Mouse (Mus musculus): Measurements from ENCODE around the gene 4931422A03Rik. TPM values are rescaled to one million over a fixed set of nuclear protein-coding genes. Genes with fewer than 3 reads are reported as not detected.
"Not testable (repeated sequence)": the region's sequence is repeated elsewhere in the genome, so short reads cannot be mapped to it uniquely, and the experiment has no call there.

4931422A03Rik gene
- polyA plus RNA-seq, 1 experiment from 2014 or later, result 2.0 TPM

DNA sequence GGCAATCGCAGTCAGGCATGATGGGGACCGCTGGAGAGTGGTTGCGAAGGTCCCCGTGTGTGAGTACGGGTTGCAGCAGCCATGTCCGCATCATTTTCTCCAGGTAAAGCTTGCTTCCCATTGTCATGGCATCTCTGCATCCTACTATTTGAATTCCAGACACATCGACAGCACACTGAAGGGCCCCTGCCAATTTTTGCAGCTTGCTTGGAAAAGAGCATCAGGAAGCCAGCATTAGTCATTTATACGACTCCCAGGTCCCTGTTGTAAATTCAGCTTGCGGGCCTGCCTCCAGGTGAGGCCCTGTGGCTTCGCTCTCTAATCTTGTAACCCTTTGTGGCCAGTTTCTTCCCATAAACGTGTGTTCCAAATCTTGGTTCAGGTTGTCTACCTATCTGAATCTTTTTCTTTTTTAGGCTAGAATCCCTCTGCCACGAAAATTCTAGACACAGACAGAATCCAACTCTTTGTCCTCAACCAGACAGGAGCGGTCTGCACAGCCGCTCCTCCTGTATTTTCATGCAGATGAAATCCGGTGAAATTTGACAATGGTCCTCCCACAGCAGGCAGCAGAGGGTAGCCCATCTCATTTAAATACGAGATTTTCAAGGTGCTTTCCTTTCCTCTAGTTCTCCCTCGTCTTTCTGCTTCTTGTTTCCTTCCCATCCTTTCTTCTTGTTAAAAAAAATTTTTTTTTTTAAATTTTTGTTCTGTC is 35.4 kb downstream of the 4931422A03Rik start:
- H3K9ac ChIP-seq (replicated peaks; ENCODE audit: low read length), result no peak overlapping the region
- no peaks in the 10 kb centered on the region for H3K4me1 ChIP-seq (ENCODE audit: insufficient read depth, low read length)
- no peak overlapping the region for H3K27ac ChIP-seq (ENCODE audit: low read length)
- 28% methylated on average over 17 of the region's 17 CpGs for WGBS
- H3K27me3 ChIP-seq (ENCODE audit: insufficient read depth, low read length), result peaks cover 7% of the 10 kb centered on the region; the same call in 1 of the 2 replicates
- H3K9me3 ChIP-seq (ENCODE audit: low read length), result no peaks in the 10 kb centered on the region
- no peaks in the 10 kb centered on the region for H3K36me3 ChIP-seq (ENCODE audit: insufficient read depth, low read length)
- no peak overlapping the region for H3K4me2 ChIP-seq (replicated peaks; ENCODE audit: low read depth, low read length)
- no peak overlapping the region for H3K4me3 ChIP-seq (ENCODE audit: low read length)
- ATAC-seq (ENCODE audit: low FRiP score, low TSS enrichment), result no peak

DNA sequence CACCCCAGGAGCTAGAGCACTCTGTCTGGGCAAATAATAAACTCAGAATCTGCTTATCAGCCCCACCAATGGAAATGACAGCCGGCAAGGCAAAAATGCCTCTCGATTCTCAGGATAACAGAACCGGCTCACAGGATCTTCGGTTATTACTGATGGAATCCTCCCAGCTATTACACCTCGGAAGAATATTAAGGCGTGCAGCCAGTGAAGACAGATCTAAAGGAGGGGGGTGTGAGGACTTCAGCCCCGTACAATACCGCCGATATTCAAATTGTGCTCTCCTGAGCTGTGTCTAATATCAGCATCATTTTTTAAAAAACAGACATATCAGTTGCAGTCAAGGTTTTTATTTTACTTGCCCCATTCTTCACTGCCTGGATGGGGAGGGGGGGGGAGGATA is 36.0 kb downstream of the 4931422A03Rik start:
- Histone ChIP-seq H3K4me3 (ENCODE audit: low read length) (no peak overlapping the region), H3K9me3 (ENCODE audit: low read length) (no peaks in the 10 kb centered on the region), H3K4me1 (ENCODE audit: insufficient read depth, low read length) (no peaks in the 10 kb centered on the region), H3K27ac (ENCODE audit: low read length) (no peak overlapping the region), H3K36me3 (ENCODE audit: insufficient read depth, low read length) (no peaks in the 10 kb centered on the region), H3K4me2 (replicated peaks; ENCODE audit: low read depth, low read length) (no peak overlapping the region), H3K27me3 (ENCODE audit: insufficient read depth, low read length) (peaks cover 7% of the 10 kb centered on the region; the same call in 1 of the 2 replicates), H3K9ac (replicated peaks; ENCODE audit: low read length) (no peak overlapping the region)
- WGBS, result 76% methylated on average over 9 of the region's 9 CpGs
- no peak for ATAC-seq (ENCODE audit: low FRiP score, low TSS enrichment)

DNA sequence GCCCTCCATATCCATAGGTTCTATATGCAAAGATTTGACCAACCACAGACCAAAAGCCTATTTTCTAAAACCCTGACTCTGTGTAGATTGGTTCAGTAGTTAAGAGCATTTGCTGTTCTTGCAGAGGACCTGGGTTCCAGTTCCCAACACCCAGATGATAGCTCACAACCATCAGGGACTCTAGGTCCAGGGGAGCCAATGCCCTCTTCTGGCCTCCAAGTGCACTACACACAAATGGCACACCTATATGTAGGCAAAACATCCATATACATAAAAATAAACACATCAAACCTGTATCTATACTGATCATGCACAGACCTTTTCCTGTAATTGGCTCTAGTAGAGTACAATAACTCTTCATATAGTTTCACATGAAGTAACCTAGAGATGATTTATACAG is 36.9 kb downstream of the 4931422A03Rik start:
- H3K4me2 ChIP-seq (replicated peaks; ENCODE audit: low read depth, low read length), result no peak overlapping the region
- H3K9me3 ChIP-seq (ENCODE audit: low read length), result 0 out of 2 replicates have a peak, but pooled peaks cover 2% of the 10 kb centered on the region
- H3K27ac ChIP-seq (ENCODE audit: low read length), result no peak overlapping the region
- peaks cover 7% of the 10 kb centered on the region; the same call in 1 of the 2 replicates for H3K27me3 ChIP-seq (ENCODE audit: insufficient read depth, low read length)
- ATAC-seq (ENCODE audit: low FRiP score, low TSS enrichment), result no peak
- H3K9ac ChIP-seq (replicated peaks; ENCODE audit: low read length), result no peak overlapping the region
- H3K4me1 ChIP-seq (ENCODE audit: insufficient read depth, low read length), result no peaks in the 10 kb centered on the region
- no peaks in the 10 kb centered on the region for H3K36me3 ChIP-seq (ENCODE audit: insufficient read depth, low read length)
- no peak overlapping the region for H3K4me3 ChIP-seq (ENCODE audit: low read length)

DNA sequence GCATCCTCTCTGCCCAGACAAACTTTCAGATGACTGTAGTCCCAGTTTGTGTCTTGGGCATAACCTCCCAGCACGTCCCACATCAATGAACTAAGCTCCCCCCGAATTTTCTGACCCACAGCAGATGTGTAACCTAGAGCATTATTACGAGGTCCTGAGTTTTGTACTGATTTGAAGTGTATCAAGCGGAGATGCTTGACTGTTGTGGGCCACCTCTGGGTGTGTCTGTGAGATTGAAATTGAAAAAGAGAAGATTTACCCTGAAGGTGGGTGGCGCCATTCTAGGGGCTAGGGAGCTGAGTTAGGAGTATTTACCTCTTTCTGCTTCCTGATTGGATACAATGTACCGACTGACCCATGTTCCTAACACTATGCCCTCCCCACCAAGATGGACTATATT is 38.4 kb downstream of the 4931422A03Rik start:
- WGBS, result 96% methylated on average over 6 of the region's 6 CpGs

DNA sequence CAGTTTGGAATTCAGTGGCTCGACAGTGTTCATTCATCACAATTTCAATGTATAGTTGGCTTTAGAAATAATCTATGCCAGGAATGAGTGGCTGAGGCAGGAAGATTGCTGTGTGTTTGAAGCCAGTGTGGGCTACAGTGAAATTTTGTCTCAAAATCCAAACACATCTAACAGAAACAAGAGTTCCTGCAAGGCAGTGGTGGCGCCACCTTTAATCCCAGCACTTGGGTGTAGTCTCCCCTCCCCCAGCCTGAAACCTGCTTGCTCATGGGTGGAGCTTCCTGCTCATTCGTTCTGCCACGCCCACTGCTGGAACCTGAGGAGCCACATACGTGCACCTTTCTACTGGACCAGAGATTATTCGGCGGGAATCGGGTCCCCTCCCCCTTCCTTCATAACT is 40.6 kb downstream of the 4931422A03Rik start:
- not testable (repeated sequence) for H3K9me3 ChIP-seq (ENCODE audit: low read length); H3K4me2 ChIP-seq (replicated peaks; ENCODE audit: low read depth, low read length); H3K27me3 ChIP-seq (ENCODE audit: insufficient read depth, low read length); H3K9ac ChIP-seq (replicated peaks; ENCODE audit: low read length); ATAC-seq (ENCODE audit: low FRiP score, low TSS enrichment); H3K4me1 ChIP-seq (ENCODE audit: insufficient read depth, low read length); H3K36me3 ChIP-seq (ENCODE audit: insufficient read depth, low read length); H3K27ac ChIP-seq (ENCODE audit: low read length); H3K4me3 ChIP-seq (ENCODE audit: low read length)
- 62% methylated on average over 5 of the region's 8 CpGs for whole genome bisulfite sequencing

More for the DNA sequence above, 38.4 kb downstream of the 4931422A03Rik start:
- no peak for ATAC-seq (ENCODE audit: low FRiP score, low TSS enrichment)
- Histone ChIP-seq H3K9ac (replicated peaks; ENCODE audit: low read length) (no peak overlapping the region), H3K4me2 (replicated peaks; ENCODE audit: low read depth, low read length) (no peak overlapping the region), H3K27ac (ENCODE audit: low read length) (no peak overlapping the region), H3K4me1 (ENCODE audit: insufficient read depth, low read length) (no peaks in the 10 kb centered on the region), H3K4me3 (ENCODE audit: low read length) (no peak overlapping the region), H3K27me3 (ENCODE audit: insufficient read depth, low read length) (peaks cover 7% of the 10 kb centered on the region; the same call in 1 of the 2 replicates), H3K36me3 (ENCODE audit: insufficient read depth, low read length) (no peaks in the 10 kb centered on the region), H3K9me3 (ENCODE audit: low read length) (0 out of 2 replicates have a peak, but pooled peaks cover 2% of the 10 kb centered on the region)

DNA sequence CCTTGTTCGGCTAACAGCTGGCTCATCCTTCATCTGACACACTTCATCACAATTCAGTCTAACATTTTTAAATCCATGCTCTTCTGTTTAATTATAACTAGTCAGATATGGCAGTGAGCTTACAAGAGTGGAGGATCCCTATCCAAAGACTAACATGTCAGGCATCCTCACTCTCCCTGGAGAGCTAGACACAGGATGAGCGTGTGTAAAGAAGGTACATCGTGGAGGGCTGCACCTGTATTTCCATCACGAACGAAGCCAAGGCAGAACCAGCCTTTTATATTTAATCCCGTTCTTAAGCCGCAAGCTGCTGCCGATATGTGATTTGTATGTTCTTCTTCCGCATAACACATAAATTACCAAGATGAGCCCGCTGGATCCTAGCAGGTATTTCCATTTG is 45.0 kb downstream of the 4931422A03Rik start:
- H3K9ac ChIP-seq (replicated peaks; ENCODE audit: low read length), result no peak overlapping the region
- no peaks in the 10 kb centered on the region for H3K36me3 ChIP-seq (ENCODE audit: insufficient read depth, low read length)
- no peak overlapping the region for H3K4me3 ChIP-seq (ENCODE audit: low read length)
- H3K27ac ChIP-seq (ENCODE audit: low read length), result no peak overlapping the region
- no peak overlapping the region for H3K4me2 ChIP-seq (replicated peaks; ENCODE audit: low read depth, low read length)
- H3K4me1 ChIP-seq (ENCODE audit: insufficient read depth, low read length), result peaks cover 13% of the 10 kb centered on the region; the same call in 1 of the 2 replicates
- WGBS, result 92% methylated on average over 10 of the region's 10 CpGs
- H3K9me3 ChIP-seq (ENCODE audit: low read length), result 0 out of 2 replicates have a peak, but pooled peaks cover 2% of the 10 kb centered on the region
- H3K27me3 ChIP-seq (ENCODE audit: insufficient read depth, low read length), result no peaks in the 10 kb centered on the region
- no peak for ATAC-seq (ENCODE audit: low FRiP score, low TSS enrichment)

DNA sequence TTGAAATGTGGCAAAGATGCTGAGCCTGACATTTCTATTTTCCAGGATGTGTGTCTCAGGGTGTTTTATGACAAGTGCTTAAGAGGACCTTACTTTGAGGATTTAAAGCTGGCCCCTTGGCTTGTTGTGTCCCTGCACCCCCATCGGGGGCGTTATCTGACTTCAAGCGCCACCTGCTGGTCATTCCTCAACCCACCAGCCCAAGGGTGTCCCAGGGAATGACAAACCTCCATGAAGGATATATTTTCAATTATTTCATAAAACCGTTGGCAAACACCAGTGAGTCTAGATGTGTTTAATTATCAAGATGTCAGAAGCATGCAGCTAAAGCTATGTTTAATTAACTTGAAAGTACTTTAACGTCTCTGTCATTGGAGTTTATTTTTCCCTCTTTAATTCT is 45.9 kb downstream of the 4931422A03Rik start:
- Histone ChIP-seq H3K4me1 (ENCODE audit: insufficient read depth, low read length) (peaks cover 13% of the 10 kb centered on the region; the same call in 1 of the 2 replicates), H3K9me3 (ENCODE audit: low read length) (0 out of 2 replicates have a peak, but pooled peaks cover 2% of the 10 kb centered on the region), H3K4me2 (replicated peaks; ENCODE audit: low read depth, low read length) (no peak overlapping the region), H3K4me3 (ENCODE audit: low read length) (no peak overlapping the region), H3K36me3 (ENCODE audit: insufficient read depth, low read length) (no peaks in the 10 kb centered on the region), H3K27me3 (ENCODE audit: insufficient read depth, low read length) (0 out of 2 replicates have a peak, but pooled peaks cover under 1% of the 10 kb centered on the region), H3K27ac (ENCODE audit: low read length) (no peak overlapping the region), H3K9ac (replicated peaks; ENCODE audit: low read length) (no peak overlapping the region)
- ATAC-seq (ENCODE audit: low FRiP score, low TSS enrichment), result peak; percentile 78
- 10% methylated on average over 5 of the region's 5 CpGs for WGBS

DNA sequence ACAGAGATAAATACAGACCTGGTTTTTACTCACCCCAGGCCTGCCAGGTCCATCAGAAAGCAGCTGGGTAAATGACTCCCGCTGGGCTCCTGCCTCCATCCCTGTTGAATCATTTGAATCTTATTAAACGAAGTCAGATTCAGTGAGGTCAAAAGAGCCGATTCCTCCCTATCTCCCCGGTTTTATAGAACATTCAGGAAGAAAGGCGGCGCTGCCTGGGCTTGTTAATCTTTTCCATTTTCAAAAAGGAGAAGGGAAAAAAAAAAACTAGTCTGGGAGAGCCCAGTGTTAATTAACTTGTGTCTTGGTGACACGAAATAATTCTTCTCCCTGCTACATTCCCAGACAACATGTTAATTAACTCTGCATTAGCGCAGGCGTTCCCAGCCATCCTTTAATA is 50.4 kb downstream of the 4931422A03Rik start:
- no peak for ATAC-seq (ENCODE audit: low FRiP score, low TSS enrichment)
- Histone ChIP-seq H3K27me3 (ENCODE audit: insufficient read depth, low read length) (peaks cover 15% of the 10 kb centered on the region), H3K27ac (ENCODE audit: low read length) (no peak overlapping the region), H3K4me1 (ENCODE audit: insufficient read depth, low read length) (peaks cover 13% of the 10 kb centered on the region; the same call in 1 of the 2 replicates), H3K9ac (replicated peaks; ENCODE audit: low read length) (no peak overlapping the region), H3K4me3 (ENCODE audit: low read length) (no peak overlapping the region), H3K9me3 (ENCODE audit: low read length) (no peaks in the 10 kb centered on the region), H3K36me3 (ENCODE audit: insufficient read depth, low read length) (no peaks in the 10 kb centered on the region), H3K4me2 (replicated peaks; ENCODE audit: low read depth, low read length) (no peak overlapping the region)
- WGBS, result 45% methylated on average over 9 of the region's 9 CpGs

DNA sequence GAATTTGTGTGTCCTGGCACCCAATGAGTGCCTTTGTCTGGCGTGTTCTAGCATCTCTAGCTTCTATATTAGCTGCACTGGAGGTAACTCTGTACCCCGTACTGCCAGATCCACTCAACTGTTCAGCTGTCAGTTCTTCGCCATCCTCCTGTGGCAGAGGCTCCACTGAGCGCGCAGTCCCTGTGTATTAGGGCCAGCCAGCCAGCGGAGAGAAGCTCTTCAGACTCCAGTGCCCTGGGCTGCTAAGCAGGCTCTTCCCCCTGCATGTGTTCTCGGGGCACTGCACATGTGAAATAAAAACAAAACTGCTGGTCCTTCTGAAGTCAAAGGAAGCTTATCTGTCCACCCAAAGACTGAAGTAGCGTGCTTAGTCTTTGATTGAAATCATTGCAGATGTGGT is 50.9 kb downstream of the 4931422A03Rik start:
- Histone ChIP-seq H3K27ac (ENCODE audit: low read length) (no peak overlapping the region), H3K4me2 (replicated peaks; ENCODE audit: low read depth, low read length) (no peak overlapping the region), H3K4me1 (ENCODE audit: insufficient read depth, low read length) (peaks cover 13% of the 10 kb centered on the region; the same call in 1 of the 2 replicates), H3K9me3 (ENCODE audit: low read length) (no peaks in the 10 kb centered on the region), H3K4me3 (ENCODE audit: low read length) (no peak overlapping the region), H3K9ac (replicated peaks; ENCODE audit: low read length) (no peak overlapping the region), H3K36me3 (ENCODE audit: insufficient read depth, low read length) (no peaks in the 10 kb centered on the region), H3K27me3 (ENCODE audit: insufficient read depth, low read length) (peaks cover 20% of the 10 kb centered on the region)
- ATAC-seq (ENCODE audit: low FRiP score, low TSS enrichment), result no peak
- WGBS, result 54% methylated on average over 8 of the region's 8 CpGs

DNA sequence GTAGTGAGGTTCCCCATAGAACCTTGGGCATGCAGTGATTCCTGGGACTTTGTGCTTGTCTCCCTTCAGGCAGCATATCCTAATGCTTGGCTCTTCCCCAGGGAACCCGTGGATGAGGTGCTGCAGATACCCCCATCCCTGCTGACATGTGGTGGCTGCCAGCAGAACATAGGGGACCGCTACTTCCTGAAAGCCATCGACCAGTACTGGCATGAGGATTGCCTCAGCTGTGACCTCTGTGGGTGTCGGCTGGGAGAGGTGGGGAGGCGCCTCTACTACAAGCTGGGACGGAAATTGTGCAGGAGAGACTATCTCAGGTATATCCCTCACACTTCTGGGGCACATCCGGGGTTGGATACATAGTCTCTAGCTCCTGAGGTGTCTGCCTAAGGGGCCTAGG is 52.3 kb downstream of the 4931422A03Rik start:
- ATAC-seq (ENCODE audit: low FRiP score, low TSS enrichment), result no peak
- Histone ChIP-seq H3K27me3 (ENCODE audit: insufficient read depth, low read length) (peaks cover 31% of the 10 kb centered on the region), H3K27ac (ENCODE audit: low read length) (no peak overlapping the region), H3K4me1 (ENCODE audit: insufficient read depth, low read length) (peaks cover 13% of the 10 kb centered on the region; the same call in 1 of the 2 replicates), H3K9me3 (ENCODE audit: low read length) (no peaks in the 10 kb centered on the region), H3K4me2 (replicated peaks; ENCODE audit: low read depth, low read length) (no peak overlapping the region), H3K9ac (replicated peaks; ENCODE audit: low read length) (no peak overlapping the region), H3K4me3 (ENCODE audit: low read length) (no peak overlapping the region), H3K36me3 (ENCODE audit: insufficient read depth, low read length) (no peaks in the 10 kb centered on the region)
- WGBS, result 73% methylated on average over 7 of the region's 7 CpGs
